Mouse (Mus musculus) stomach, embryonic 14.5 days (tissue): Measurements from ENCODE around the gene Spcs2. TPM values are rescaled to one million over a fixed set of nuclear protein-coding genes. Genes with fewer than 3 reads are reported as not detected.

Experiments
- ATAC-seq: fragments of 200-750 bp; cut with Nextera tagmentation; 2 replicates; pipeline ENCODE4 v1.8.0; 2017; ENCODE audit warnings: low read depth, moderate TSS enrichment; ENCODE audit not compliant: insufficient number of reproducible peaks, insufficient read depth, low FRiP score
- H3K27ac ChIP-seq: fragments of 300-500 bp; sonication (generic); 2 replicates; pipeline ENCODE4 v1.5.1; 2014; ENCODE audit warnings: mild to moderate bottlenecking, low read length, moderate library complexity, mixed read lengths
- H3K27me3 ChIP-seq: fragments of 300-500 bp; sonication (generic); 2 replicates; pipeline ENCODE4 v1.6.1; 2014; ENCODE audit warnings: low read length, control low read depth, mixed read lengths; ENCODE audit not compliant: control insufficient read depth, insufficient read depth
- H3K36me3 ChIP-seq: fragments of 300-500 bp; sonication (generic); 2 replicates; pipeline ENCODE4 v1.6.1; 2014; ENCODE audit warnings: mild to moderate bottlenecking, control low read depth, low read length, moderate library complexity, mixed read lengths; ENCODE audit not compliant: control insufficient read depth, insufficient read depth
- H3K4me1 ChIP-seq: fragments of 300-500 bp; sonication (generic); 2 replicates; pipeline ENCODE4 v1.6.1; 2014; ENCODE audit warnings: low read length, control low read depth, mixed read lengths; ENCODE audit not compliant: control insufficient read depth, insufficient read depth
- H3K4me2 ChIP-seq: fragments of 300-500 bp; sonication (generic); replicated peaks from 2 replicates; pipeline ENCODE4 v1.6.1; 2014; ENCODE audit warnings: low read depth, low read length, control low read depth
- H3K4me3 ChIP-seq: fragments of 300-500 bp; sonication (generic); 2 replicates; pipeline ENCODE4 v1.5.1; 2014; ENCODE audit warnings: low read depth, low read length, control low read depth
- H3K9ac ChIP-seq: fragments of 300-500 bp; sonication (generic); replicated peaks from 2 replicates; pipeline ENCODE4 v1.6.1; 2014; ENCODE audit warnings: low read depth, mild to moderate bottlenecking, control low read depth, low read length, moderate library complexity, mixed read lengths
- H3K9me3 ChIP-seq: fragments of 300-500 bp; sonication (generic); 2 replicates; pipeline ENCODE4 v1.6.1; 2016; ENCODE audit warnings: low read depth, low read length, control low read depth; ENCODE audit not compliant: control insufficient read depth
- WGBS: fragments of 180-500 bp; shearing (Covaris S2); extraction: QIAGEN DNeasy Blood & Tissue Kit; methylation state at CpG from one replicate; pipeline ENCODE4 v1.1.7; 2014; 5-methylcytosine and 5-hydroxymethylcytosine counted together
- polyA plus RNA-seq: library from polyadenylated mRNA; unstranded; fragments of >200 nt; fragmentation: Nextera tagmentation; extraction: Ambion mirVana; gene quantifications from 2 replicates; pipeline ENCODE4 v1.2.1, GENCODE M21; 2014

Spcs2 gene
- polyA plus RNA-seq, 1 experiment from 2014 or later, result 287 TPM

- no peak for ATAC-seq
- Histone ChIP-seq H3K9me3 (no peaks in the 10 kb centered on the region), H3K27me3 (no peaks in the 10 kb centered on the region)
Measured at GRCm38 (mm10) chr7:99854311-99854710, 9.0 kb downstream of the Spcs2 start.

DNA sequence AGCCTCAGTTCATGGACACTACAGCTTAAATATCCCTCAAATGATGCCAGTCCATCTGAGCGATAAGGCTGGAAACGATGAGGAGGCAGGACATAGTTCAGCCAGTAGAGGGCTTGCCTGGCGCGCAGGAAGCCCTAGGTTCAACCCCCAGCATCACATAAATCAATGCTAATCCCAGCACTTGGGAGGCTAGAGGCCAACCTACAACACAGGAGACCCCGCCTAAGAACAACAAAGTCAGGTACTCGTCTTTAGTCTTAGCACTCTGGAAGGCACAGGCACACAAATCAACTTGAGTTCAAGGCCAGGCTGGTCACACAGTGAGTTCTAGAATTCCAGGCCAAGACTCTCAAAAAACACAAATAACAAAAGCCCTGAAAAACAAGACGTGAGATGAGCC lies 9.9 kb downstream of the Spcs2 start:
- peaks cover 12% of the 10 kb centered on the region; the same call in 1 of the 2 replicates for H3K4me1 ChIP-seq
- H3K36me3 ChIP-seq, result peaks cover 22% of the 10 kb centered on the region
- no peak for ATAC-seq
- H3K27me3 ChIP-seq, result no peaks in the 10 kb centered on the region
- WGBS, result 76% methylated on average over 7 of the region's 7 CpGs
- no peak overlapping the region for H3K9ac ChIP-seq
- no peak overlapping the region for H3K27ac ChIP-seq
- H3K9me3 ChIP-seq, result no peaks in the 10 kb centered on the region
- no peak overlapping the region for H3K4me2 ChIP-seq
- no peak overlapping the region for H3K4me3 ChIP-seq

More at GRCm38 (mm10) chr7:99854311-99854710, 9.0 kb downstream of the Spcs2 start:
- no peak overlapping the region for H3K27ac ChIP-seq
- H3K36me3 ChIP-seq, result peaks cover 15% of the 10 kb centered on the region; the same call in 1 of the 2 replicates
- H3K4me3 ChIP-seq, result no peak overlapping the region
- H3K4me1 ChIP-seq, result peaks cover 12% of the 10 kb centered on the region; the same call in 1 of the 2 replicates
- 93% methylated on average over 4 of the region's 4 CpGs for WGBS
- H3K4me2 ChIP-seq, result no peak overlapping the region
- H3K9ac ChIP-seq, result no peak overlapping the region

- Histone ChIP-seq H3K9me3 (no peaks in the 10 kb centered on the region), H3K4me3 (no peak overlapping the region), H3K9ac (no peak overlapping the region), H3K4me1 (peaks cover 2% of the 10 kb centered on the region; the same call in 1 of the 2 replicates), H3K27me3 (no peaks in the 10 kb centered on the region), H3K27ac (no peak overlapping the region), H3K4me2 (no peak overlapping the region), H3K36me3 (peaks cover 32% of the 10 kb centered on the region)
- WGBS, result 87% methylated on average over 6 of the region's 6 CpGs
- ATAC-seq, result no peak
Measured at GRCm38 (mm10) chr7:99851618-99852017, 11.6 kb downstream of the Spcs2 start.

DNA sequence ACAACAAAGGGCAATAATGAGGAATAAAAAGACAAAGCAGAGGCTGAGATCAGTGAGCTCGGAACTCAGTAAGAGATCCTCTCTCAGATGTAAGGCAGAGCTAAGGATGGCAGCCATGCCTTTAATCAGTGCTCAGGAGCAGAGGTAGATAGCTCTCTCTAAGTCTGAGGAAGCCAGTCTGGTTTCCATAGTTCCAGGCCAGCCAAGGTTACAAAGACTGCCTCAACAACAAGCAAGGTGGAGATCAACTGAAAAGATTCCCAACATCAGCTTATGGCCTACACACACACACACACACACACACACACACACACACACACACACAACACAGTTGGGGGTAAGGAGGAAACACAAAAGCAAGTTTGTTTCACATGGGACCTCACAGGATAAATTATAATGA lies 12.1 kb downstream of the Spcs2 start:
- 86% methylated on average over 1 of the region's 1 CpGs for WGBS
- no peaks in the 10 kb centered on the region for H3K9me3 ChIP-seq
- no peak overlapping the region for H3K4me3 ChIP-seq
- no peak for ATAC-seq
- no peak overlapping the region for H3K9ac ChIP-seq
- no peaks in the 10 kb centered on the region for H3K4me1 ChIP-seq
- peaks cover 33% of the 10 kb centered on the region for H3K36me3 ChIP-seq
- H3K27me3 ChIP-seq, result no peaks in the 10 kb centered on the region
- no peak overlapping the region for H3K4me2 ChIP-seq
- no peak overlapping the region for H3K27ac ChIP-seq

GRCm38 (mm10) chr7:99850534-99850933 lies 12.7 kb downstream of the Spcs2 start:
- Histone ChIP-seq H3K4me3 (no peak overlapping the region), H3K27ac (no peak overlapping the region), H3K4me1 (no peaks in the 10 kb centered on the region), H3K36me3 (peaks cover 35% of the 10 kb centered on the region), H3K9ac (no peak overlapping the region), H3K27me3 (no peaks in the 10 kb centered on the region), H3K9me3 (no peaks in the 10 kb centered on the region), H3K4me2 (no peak overlapping the region)
- 95% methylated on average over 5 of the region's 5 CpGs for WGBS
- ATAC-seq, result no peak

- Histone ChIP-seq H3K4me1 (no peaks in the 10 kb centered on the region), H3K27ac (no peak overlapping the region), H3K4me3 (no peak overlapping the region), H3K36me3 (peaks cover 56% of the 10 kb centered on the region), H3K4me2 (no peak overlapping the region), H3K9ac (no peak overlapping the region), H3K9me3 (no peaks in the 10 kb centered on the region), H3K27me3 (no peaks in the 10 kb centered on the region)
- no peak for ATAC-seq
- WGBS, result 93% methylated on average over 8 of the region's 8 CpGs
Measured at GRCm38 (mm10) chr7:99845533-99846236, 17.6 kb downstream of the Spcs2 start.

DNA sequence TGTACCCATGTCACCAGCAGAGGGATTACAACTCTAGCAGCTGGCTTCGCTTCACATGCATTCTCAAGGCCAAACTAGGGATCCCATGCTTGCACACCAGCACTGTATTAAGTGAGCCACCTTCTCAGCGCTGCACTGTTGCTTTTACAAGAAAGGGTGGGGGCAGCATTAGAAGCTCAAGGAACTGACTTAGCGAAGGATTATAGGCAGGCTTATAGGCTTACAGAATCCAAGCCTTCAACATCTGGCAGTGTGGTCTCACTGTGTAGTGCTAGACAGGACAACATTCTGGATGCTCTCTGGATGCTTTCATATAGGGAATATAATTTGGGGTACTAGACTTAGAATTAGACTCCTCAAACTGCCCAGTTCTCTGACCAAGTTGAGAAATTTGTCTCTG lies 25.0 kb downstream of the Spcs2 start:
- Histone ChIP-seq H3K27me3 (no peaks in the 10 kb centered on the region), H3K27ac (peak overlapping the region; percentile 67; the same call in 1 of the 2 replicates), H3K4me3 (no peak overlapping the region), H3K9me3 (no peaks in the 10 kb centered on the region), H3K4me1 (peaks cover 13% of the 10 kb centered on the region), H3K9ac (no peak overlapping the region), H3K36me3 (peaks cover 38% of the 10 kb centered on the region), H3K4me2 (no peak overlapping the region)
- no peak for ATAC-seq
- 75% methylated on average over 3 of the region's 3 CpGs for WGBS

GRCm38 (mm10) chr7:99837358-99838071 lies 25.7 kb downstream of the Spcs2 start:
- H3K27ac ChIP-seq, result peak overlapping the region; percentile 67; the same call in 1 of the 2 replicates
- H3K27me3 ChIP-seq, result no peaks in the 10 kb centered on the region
- no peak overlapping the region for H3K4me2 ChIP-seq
- no peak overlapping the region for H3K9ac ChIP-seq
- H3K4me3 ChIP-seq, result no peak overlapping the region
- peaks cover 30% of the 10 kb centered on the region; the same call in 1 of the 2 replicates for H3K36me3 ChIP-seq
- 48% methylated on average over 6 of the region's 6 CpGs for WGBS
- peak; percentile 56 for ATAC-seq
- H3K4me1 ChIP-seq, result peaks cover 13% of the 10 kb centered on the region
- no peaks in the 10 kb centered on the region for H3K9me3 ChIP-seq
